Mouse (Mus musculus) right cerebral cortex, adult 2 months (tissue): Measurements from ENCODE around the gene Ntm.

Source experiments
- DNase-seq, 2 experiments: peaks; one replicate each; pipeline ENCODE4 v3.0.0; 2021 to 2022; ENCODE audit warnings: low spot score in 2 of 2

Gene Ntm

DNA sequence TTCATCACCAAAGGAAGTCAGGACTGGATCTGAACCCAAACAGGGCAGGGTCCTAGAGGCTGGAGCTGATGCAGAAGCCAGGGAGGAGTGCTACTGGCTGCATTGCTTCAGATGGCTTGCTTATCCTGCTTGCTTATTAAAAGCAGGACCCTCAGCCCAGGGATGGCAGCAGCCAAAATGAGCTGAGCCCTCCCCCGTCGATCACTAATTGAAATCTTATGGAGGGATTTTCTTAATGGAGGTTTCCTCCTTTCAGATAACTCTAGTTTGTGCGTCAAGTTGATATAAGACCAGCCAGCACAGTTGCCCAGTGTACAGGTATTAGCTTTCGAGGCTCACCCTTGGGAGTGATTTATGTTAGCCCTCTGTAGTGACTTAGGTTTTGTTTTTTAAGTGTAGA lies 826.9 kb downstream of the Ntm start:
- no peak for DNase-seq

DNA sequence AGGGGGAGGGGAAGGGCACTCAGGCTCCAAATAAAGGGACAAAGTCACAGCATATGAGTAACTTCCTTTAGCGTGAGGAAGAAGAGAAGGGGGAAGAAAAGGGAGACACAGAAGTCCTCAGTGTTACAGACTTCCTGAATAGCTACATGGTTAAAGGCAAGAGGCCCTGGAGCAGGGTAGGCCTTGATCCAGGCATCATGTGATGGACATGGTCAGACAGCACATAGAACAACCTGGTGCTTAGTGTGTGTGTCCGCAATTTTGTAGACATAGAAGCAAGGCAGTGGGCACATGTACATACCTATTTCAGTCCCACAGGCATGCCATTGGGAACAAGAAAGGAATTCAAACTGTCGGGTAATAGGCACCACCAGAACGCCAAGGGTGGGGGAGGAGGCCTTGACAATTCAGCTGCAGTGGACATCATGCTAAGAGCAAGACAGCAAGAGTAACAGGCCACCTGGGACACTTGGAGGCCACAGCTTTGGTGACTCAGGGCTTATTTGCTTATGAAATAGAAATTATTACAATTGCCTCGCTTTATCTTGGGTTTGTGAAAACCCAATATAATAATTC lies 832.1 kb downstream of the Ntm start:
- no peak for DNase-seq

DNA sequence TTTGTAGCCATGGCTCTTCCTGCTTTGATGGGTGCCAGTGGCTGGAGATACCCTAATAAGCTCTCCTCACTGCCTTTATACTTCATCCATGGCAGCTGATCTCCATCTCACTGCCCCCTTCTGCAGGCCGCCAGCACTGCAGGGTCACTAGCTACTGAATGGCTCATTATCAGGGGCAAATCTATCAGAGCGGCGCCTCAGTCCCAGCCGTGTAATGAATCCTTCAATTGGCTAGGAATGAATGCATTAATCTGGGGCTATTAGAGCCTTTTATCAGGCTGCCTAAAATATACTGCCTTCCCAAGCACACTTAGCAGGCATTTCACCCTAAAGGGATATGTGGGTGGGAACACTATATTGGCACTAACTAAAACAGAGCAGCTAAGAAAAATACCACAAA lies 832.6 kb downstream of the Ntm start:
- no peak for DNase-seq

DNA sequence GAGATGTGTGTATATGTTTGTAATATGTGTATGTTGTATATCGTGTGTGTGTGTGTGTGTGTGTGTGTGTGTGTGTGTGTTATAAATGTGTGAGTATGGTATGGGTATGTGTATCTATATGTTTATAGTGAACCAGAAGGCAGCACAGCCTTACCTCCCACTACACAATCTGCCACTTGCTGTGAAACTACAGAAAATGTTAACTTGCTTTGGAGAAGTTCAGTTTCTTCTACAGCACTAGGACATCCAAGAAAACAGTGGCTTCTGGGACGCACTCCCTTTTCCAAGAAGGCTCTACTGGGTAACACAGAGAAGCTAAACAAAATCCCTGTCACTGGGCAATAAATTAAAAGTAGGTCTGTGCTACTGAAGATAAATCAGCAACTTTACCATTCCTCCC lies 834.5 kb downstream of the Ntm start:
- no peak for DNase-seq

- DNase-seq = no peak
Measured at GRCm38 (mm10) chr9:29124455-29124854, 838.5 kb downstream of the Ntm start.

GRCm38 (mm10) chr9:29123828-29124227 lies 839.1 kb downstream of the Ntm start:
- no peak for DNase-seq

GRCm38 (mm10) chr9:29117561-29118112 lies 845.3 kb downstream of the Ntm start:
- no peak for DNase-seq

GRCm38 (mm10) chr9:29115337-29115736 lies 847.6 kb downstream of the Ntm start:
- no peak for DNase-seq

DNA sequence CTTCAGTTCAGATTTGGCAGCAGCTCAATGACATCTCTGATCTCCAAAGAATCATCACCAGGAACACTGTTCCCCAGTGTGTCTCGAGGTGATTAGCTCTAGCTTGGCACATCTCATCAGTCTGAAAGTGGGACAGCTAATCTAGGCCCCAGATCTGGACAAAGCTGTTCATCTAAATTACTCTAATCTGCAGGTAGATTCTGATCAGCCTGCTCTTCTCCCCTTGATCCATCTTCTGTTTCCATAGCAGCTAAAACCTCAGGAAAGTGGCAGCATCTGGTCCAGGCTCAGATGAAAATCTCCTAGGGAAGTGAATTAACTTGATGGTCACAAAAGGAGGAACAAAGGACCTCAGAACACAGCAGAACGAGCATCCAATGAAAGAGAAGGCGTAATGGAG lies 856.2 kb downstream of the Ntm start:
- DNase-seq = no peak

DNA sequence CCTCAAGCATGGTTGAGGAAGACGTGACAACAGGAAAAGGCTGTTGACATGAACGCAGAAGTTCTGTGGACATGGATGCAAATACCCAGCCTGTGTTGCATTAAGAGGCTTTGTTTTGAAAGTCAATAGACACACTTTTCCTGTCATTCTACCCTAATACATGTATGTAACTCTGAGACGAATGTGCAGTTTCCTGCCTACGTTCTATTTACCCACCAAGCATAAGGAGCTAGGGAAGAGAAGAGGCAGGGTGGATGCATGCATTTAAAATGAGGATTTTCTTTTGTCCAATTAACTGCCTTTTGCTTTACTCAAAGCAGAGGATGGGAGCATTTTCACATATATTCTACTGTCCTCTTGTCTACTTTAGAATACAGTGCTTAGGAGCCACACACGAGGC lies 858.5 kb downstream of the Ntm start:
- no peak for DNase-seq

DNA sequence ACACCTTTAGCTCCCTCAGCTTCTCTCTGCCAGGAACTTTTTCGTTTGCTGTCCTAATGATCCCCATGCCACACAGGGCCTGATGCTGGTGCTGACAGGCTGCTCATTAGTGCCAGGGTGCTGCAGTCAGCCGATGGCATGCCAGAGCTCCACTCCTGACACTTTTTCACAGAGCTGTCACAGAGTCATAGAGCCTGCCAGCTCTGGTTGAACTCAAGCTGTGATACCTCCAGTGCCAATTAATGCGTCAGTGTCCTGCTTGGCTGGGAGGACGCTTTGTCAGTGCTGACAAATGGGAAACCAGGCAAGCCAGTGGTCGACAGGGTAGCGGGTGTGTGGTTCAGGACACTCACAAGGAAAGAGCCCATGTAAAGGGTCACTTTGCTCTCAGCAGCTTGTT lies 858.9 kb downstream of the Ntm start:
- DNase-seq = no peak

DNA sequence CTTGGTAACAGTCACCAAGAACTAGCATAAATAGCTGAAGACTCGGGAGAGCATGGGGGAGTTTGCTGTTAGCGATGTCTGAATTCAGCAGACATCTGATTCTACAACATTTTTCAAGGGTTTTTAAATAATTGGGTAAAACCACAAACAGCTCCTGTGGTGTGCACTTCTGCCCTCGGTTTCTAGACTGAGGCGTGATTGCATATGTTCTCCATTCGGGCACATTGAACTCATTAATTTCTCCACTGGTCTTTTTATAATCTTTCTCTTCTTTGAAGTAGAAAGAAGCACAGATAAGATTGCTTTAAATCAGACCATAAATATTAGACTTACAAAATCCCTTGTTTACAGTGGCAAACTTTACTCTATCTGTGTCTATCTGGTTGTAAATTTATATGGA lies 862.3 kb downstream of the Ntm start:
- no peak for DNase-seq

GRCm38 (mm10) chr9:29092443-29092842 lies 870.5 kb downstream of the Ntm start:
- no peak for DNase-seq

GRCm38 (mm10) chr9:29088657-29089056 lies 874.3 kb downstream of the Ntm start:
- DNase-seq = no peak

DNA sequence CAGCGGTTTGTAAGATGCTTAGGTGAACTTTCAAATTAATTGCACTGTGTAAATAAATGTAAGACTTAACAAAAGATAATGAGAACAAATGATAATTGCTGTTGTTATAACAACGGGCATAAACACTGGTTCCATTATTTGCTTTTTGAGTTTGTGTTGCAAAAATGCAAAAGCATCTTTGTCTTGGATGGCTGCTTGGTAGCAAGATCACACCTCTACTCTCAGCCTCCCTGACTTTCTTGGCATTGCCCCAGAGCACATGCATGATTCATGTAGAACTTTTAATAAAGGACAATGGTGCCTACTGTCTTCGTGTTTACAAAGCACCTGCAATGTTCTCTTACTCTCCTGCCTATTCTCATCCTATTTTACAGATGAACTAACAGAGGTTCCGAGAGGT lies 875.3 kb downstream of the Ntm start:
- DNase-seq = no peak

- DNase-seq = no peak
Measured at GRCm38 (mm10) chr9:29087171-29087570, 875.8 kb downstream of the Ntm start.

DNA sequence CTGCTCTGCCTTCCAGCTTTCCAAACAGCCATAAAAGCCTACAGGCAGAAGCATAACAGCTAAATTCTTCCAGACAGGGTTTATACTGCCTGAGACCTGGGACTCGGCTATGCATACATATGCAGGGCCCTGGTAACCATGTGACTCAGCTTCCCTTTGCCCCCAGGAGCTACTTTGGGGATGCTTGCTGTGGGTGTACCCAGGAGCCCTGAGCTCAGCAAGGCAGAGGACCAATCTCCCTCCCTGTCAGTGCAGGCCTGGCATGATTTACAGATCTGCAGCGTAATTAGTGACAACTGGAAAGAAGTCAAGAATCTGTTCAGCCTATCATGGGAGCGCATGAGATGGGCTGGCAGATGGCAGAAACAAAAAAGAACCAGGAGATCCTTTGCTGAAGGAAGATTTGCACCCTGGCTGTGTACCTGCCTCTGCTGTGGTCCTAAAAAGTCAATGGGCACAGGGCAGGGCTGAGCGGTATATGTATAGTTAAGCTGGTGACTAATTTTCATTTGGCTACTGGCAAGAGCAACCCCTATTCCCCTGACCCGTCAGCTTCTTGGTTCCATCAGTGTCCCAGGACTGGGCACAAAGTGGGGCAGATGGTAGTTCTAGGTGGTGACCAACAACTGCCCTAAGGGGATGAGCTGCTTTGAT lies 886.9 kb downstream of the Ntm start:
- DNase-seq = peak in 1 of 2 experiments; percentile 19

DNA sequence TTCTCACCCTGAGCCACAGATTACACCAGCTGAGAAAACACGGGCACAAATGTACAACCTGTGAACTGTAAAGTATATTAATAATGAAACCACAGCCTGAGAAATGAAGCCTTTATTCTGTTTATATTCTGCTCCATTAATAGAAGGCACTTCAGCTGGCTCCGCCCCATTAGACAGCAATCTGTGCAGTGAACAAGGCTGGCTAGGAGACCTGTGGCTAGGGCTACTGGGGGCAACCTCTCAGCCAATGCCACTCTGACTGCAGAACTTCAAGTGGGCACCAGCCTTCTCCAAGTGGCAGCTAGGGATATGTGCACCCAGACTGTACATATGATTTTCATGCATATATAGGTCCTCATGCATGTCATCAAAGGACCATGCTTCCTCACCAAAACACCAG lies 887.7 kb downstream of the Ntm start:
- no peak for DNase-seq

DNA sequence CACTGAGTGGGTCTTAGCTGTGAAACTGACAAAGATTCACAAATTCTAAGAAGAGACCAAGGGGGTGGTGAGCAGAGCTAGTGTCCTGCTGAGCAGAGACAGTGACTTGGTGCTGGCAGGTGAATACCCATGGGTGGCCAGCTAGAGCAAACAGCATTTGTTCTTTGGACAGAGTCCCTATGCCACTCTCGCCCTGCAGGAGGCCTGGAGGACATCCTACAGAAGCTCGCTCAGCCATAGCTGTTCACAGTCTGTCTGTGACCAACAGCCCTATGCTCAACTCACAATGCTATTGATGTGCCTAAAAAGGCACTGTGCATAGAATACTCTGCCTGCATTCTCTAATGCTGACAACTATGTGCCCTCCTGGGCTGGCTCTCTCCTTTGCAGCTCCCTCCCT lies 888.4 kb downstream of the Ntm start:
- DNase-seq = no peak

- no peak for DNase-seq
Measured at GRCm38 (mm10) chr9:29071997-29072396, 890.9 kb downstream of the Ntm start.

GRCm38 (mm10) chr9:29067572-29067971 lies 895.4 kb downstream of the Ntm start:
- no peak for DNase-seq

DNA sequence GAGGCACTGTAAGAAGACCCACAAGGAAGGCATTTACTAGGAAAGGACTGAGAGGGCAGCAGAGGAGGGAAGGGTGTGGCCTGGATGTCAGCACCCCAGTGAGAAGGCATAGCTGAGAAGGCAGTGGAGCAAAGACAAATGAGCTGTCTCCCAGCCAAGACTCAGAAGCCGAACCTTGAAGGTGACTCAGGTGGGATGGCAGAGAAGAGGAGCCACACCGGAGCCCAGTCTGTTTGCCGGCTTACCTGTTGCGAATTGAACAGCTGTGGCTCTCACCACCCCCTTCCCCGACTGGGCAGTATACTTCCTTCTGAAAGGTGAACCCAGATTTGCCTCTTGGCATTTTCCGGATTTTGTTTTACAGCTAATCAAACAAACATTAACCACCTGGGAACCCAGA lies 902.6 kb downstream of the Ntm start:
- DNase-seq = no peak

GRCm38 (mm10) chr9:29058811-29059210 lies 904.1 kb downstream of the Ntm start:
- no peak for DNase-seq

DNA sequence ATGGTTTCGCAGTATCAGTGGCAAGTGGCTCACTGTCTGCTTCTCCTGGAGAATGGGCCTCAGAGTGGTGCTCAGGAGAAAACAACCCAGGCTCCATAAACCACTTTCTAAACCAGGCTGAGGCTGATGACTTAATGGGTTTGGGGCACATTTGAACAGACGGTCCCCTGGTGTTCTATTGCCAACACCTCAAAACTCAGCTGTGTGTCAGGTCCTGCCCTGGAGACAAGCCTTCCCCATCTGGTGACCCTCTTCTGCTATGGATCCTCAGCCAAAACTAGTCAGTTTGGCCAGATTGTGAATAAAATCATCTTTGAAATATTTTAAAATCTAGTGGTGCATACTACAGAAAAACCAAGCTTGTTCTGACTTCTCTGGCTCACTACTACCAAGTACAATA lies 907.3 kb downstream of the Ntm start:
- DNase-seq = no peak
